Mouse (Mus musculus): Measurements from ENCODE around the gene Irf2bp1. TPM values are rescaled to one million over a fixed set of nuclear protein-coding genes. Genes with fewer than 3 reads are reported as not detected.

The Irf2bp1 gene
- polyA plus RNA-seq, 1 experiment from 2014 or later, result 27.9 TPM

GRCm38 (mm10) chr7:19007026-19007977 lies 3.5 kb downstream of the Irf2bp1 start:
- no peak overlapping the region for H3K9ac ChIP-seq (replicated peaks; ENCODE audit: low read length)
- no peaks in the 10 kb centered on the region for H3K27me3 ChIP-seq (ENCODE audit: control insufficient read depth, insufficient read depth, low read length)
- DNase-seq (ENCODE audit: low spot score) (no peak), ATAC-seq (replicated peaks; ENCODE audit: insufficient number of reproducible peaks, low FRiP score, low TSS enrichment, low read depth) (no peak)
- H3K9me3 ChIP-seq (replicated peaks; ENCODE audit: control insufficient read depth, low read length), result no peaks in the 10 kb centered on the region
- no peak overlapping the region for H3K4me3 ChIP-seq (ENCODE audit: low read depth, low read length)
- H3K4me1 ChIP-seq (ENCODE audit: control insufficient read depth, insufficient read depth, low read length), result peaks cover 17% of the 10 kb centered on the region
- 85% methylated on average over 13 of the region's 13 CpGs for WGBS
- no peak overlapping the region for H3K4me2 ChIP-seq (ENCODE audit: low read depth, low read length)
- no peak overlapping the region for H3K27ac ChIP-seq (replicated peaks; ENCODE audit: low read depth, low read length)
- H3K36me3 ChIP-seq (replicated peaks; ENCODE audit: control insufficient read depth, insufficient read depth, low read depth, low read length), result peaks cover 7% of the 10 kb centered on the region

- Histone ChIP-seq H3K4me2 (ENCODE audit: low read depth, low read length) (no peak overlapping the region), H3K27ac (replicated peaks; ENCODE audit: low read depth, low read length) (no peak overlapping the region), H3K27me3 (ENCODE audit: control insufficient read depth, insufficient read depth, low read length) (no peaks in the 10 kb centered on the region), H3K4me1 (ENCODE audit: control insufficient read depth, insufficient read depth, low read length) (peaks cover 10% of the 10 kb centered on the region), H3K36me3 (replicated peaks; ENCODE audit: control insufficient read depth, insufficient read depth, low read depth, low read length) (peaks cover 5% of the 10 kb centered on the region), H3K9me3 (replicated peaks; ENCODE audit: control insufficient read depth, low read length) (no peaks in the 10 kb centered on the region), H3K9ac (replicated peaks; ENCODE audit: low read length) (no peak overlapping the region), H3K4me3 (ENCODE audit: low read depth, low read length) (no peak overlapping the region)
- ATAC-seq (replicated peaks; ENCODE audit: insufficient number of reproducible peaks, low FRiP score, low TSS enrichment, low read depth) (no peak), DNase-seq (ENCODE audit: low spot score) (no peak)
- 85% methylated on average over 7 of the region's 7 CpGs for WGBS
Measured at GRCm38 (mm10) chr7:19010581-19010980, 6.7 kb downstream of the Irf2bp1 start.

GRCm38 (mm10) chr7:19012025-19012621 lies 8.3 kb downstream of the Irf2bp1 start:
- 3% methylated on average over 31 of the region's 31 CpGs for WGBS
- no peak for DNase-seq (ENCODE audit: low spot score)
- no peak overlapping the region for H3K27ac ChIP-seq (replicated peaks; ENCODE audit: low read depth, low read length)

GRCm38 (mm10) chr7:19012882-19013281 lies 9.0 kb downstream of the Irf2bp1 start:
- no peaks in the 10 kb centered on the region for H3K9me3 ChIP-seq (replicated peaks; ENCODE audit: control insufficient read depth, low read length)
- H3K4me3 ChIP-seq (ENCODE audit: low read depth, low read length), result no peak overlapping the region
- no peak overlapping the region for H3K9ac ChIP-seq (replicated peaks; ENCODE audit: low read length)
- no peaks in the 10 kb centered on the region; the same call in 1 of the 2 replicates for H3K36me3 ChIP-seq (replicated peaks; ENCODE audit: control insufficient read depth, insufficient read depth, low read depth, low read length)
- H3K27me3 ChIP-seq (ENCODE audit: control insufficient read depth, insufficient read depth, low read length), result no peaks in the 10 kb centered on the region
- H3K4me2 ChIP-seq (ENCODE audit: low read depth, low read length), result no peak overlapping the region
- DNase-seq (ENCODE audit: low spot score), result no peak
- 38% methylated on average over 2 of the region's 2 CpGs for WGBS
- ATAC-seq (replicated peaks; ENCODE audit: insufficient number of reproducible peaks, low FRiP score, low TSS enrichment, low read depth), result no peak
- peaks cover 3% of the 10 kb centered on the region; the same call in 1 of the 2 replicates for H3K4me1 ChIP-seq (ENCODE audit: control insufficient read depth, insufficient read depth, low read length)
- H3K27ac ChIP-seq (replicated peaks; ENCODE audit: low read depth, low read length), result no peak overlapping the region

More at GRCm38 (mm10) chr7:19012025-19012621, 8.3 kb downstream of the Irf2bp1 start:
- Histone ChIP-seq H3K9me3 (replicated peaks; ENCODE audit: control insufficient read depth, low read length) (no peaks in the 10 kb centered on the region), H3K4me2 (ENCODE audit: low read depth, low read length) (peak overlapping the region; percentile 78), H3K9ac (replicated peaks; ENCODE audit: low read length) (peak overlapping the region; percentile 72), H3K27me3 (ENCODE audit: control insufficient read depth, insufficient read depth, low read length) (no peaks in the 10 kb centered on the region), H3K4me3 (ENCODE audit: low read depth, low read length) (peak overlapping the region; percentile 22), H3K4me1 (ENCODE audit: control insufficient read depth, insufficient read depth, low read length) (peaks cover 3% of the 10 kb centered on the region; the same call in 1 of the 2 replicates), H3K36me3 (replicated peaks; ENCODE audit: control insufficient read depth, insufficient read depth, low read depth, low read length) (no peaks in the 10 kb centered on the region; the same call in 1 of the 2 replicates)
- ATAC-seq (replicated peaks; ENCODE audit: insufficient number of reproducible peaks, low FRiP score, low TSS enrichment, low read depth), result no peak

GRCm38 (mm10) chr7:19014452-19014851 lies 10.6 kb downstream of the Irf2bp1 start:
- no peak overlapping the region for H3K4me2 ChIP-seq (ENCODE audit: low read depth, low read length)
- H3K36me3 ChIP-seq (replicated peaks; ENCODE audit: control insufficient read depth, insufficient read depth, low read depth, low read length), result no peaks in the 10 kb centered on the region
- no peak overlapping the region for H3K9ac ChIP-seq (replicated peaks; ENCODE audit: low read length)
- H3K4me3 ChIP-seq (ENCODE audit: low read depth, low read length), result no peak overlapping the region
- 64% methylated on average over 15 of the region's 15 CpGs for WGBS
- H3K4me1 ChIP-seq (ENCODE audit: control insufficient read depth, insufficient read depth, low read length), result peaks cover 3% of the 10 kb centered on the region; the same call in 1 of the 2 replicates
- no peaks in the 10 kb centered on the region for H3K9me3 ChIP-seq (replicated peaks; ENCODE audit: control insufficient read depth, low read length)
- H3K27ac ChIP-seq (replicated peaks; ENCODE audit: low read depth, low read length), result no peak overlapping the region
- ATAC-seq (replicated peaks; ENCODE audit: insufficient number of reproducible peaks, low FRiP score, low TSS enrichment, low read depth) (no peak), DNase-seq (ENCODE audit: low spot score) (no peak)
- H3K27me3 ChIP-seq (ENCODE audit: control insufficient read depth, insufficient read depth, low read length), result no peaks in the 10 kb centered on the region

GRCm38 (mm10) chr7:19016042-19016441 lies 12.2 kb downstream of the Irf2bp1 start:
- H3K9ac ChIP-seq (replicated peaks; ENCODE audit: low read length), result no peak overlapping the region
- DNase-seq (ENCODE audit: low spot score), result no peak
- H3K9me3 ChIP-seq (replicated peaks; ENCODE audit: control insufficient read depth, low read length), result no peaks in the 10 kb centered on the region
- H3K36me3 ChIP-seq (replicated peaks; ENCODE audit: control insufficient read depth, insufficient read depth, low read depth, low read length), result no peaks in the 10 kb centered on the region
- no peak for ATAC-seq (replicated peaks; ENCODE audit: insufficient number of reproducible peaks, low FRiP score, low TSS enrichment, low read depth)
- H3K27me3 ChIP-seq (ENCODE audit: control insufficient read depth, insufficient read depth, low read length), result peaks cover 4% of the 10 kb centered on the region; the same call in 1 of the 2 replicates
- H3K4me2 ChIP-seq (ENCODE audit: low read depth, low read length), result no peak overlapping the region
- no peak overlapping the region for H3K4me3 ChIP-seq (ENCODE audit: low read depth, low read length)
- H3K27ac ChIP-seq (replicated peaks; ENCODE audit: low read depth, low read length), result no peak overlapping the region
- H3K4me1 ChIP-seq (ENCODE audit: control insufficient read depth, insufficient read depth, low read length), result peaks cover 3% of the 10 kb centered on the region; the same call in 1 of the 2 replicates
- 82% methylated on average over 4 of the region's 4 CpGs for WGBS

GRCm38 (mm10) chr7:19017909-19018308 lies 14.1 kb downstream of the Irf2bp1 start:
- no peak for DNase-seq (ENCODE audit: low spot score)
- Histone ChIP-seq H3K4me2 (ENCODE audit: low read depth, low read length) (no peak overlapping the region), H3K4me1 (ENCODE audit: control insufficient read depth, insufficient read depth, low read length) (no peaks in the 10 kb centered on the region), H3K27me3 (ENCODE audit: control insufficient read depth, insufficient read depth, low read length) (peaks cover 19% of the 10 kb centered on the region), H3K9me3 (replicated peaks; ENCODE audit: control insufficient read depth, low read length) (no peaks in the 10 kb centered on the region), H3K27ac (replicated peaks; ENCODE audit: low read depth, low read length) (no peak overlapping the region), H3K4me3 (ENCODE audit: low read depth, low read length) (no peak overlapping the region), H3K9ac (replicated peaks; ENCODE audit: low read length) (no peak overlapping the region), H3K36me3 (replicated peaks; ENCODE audit: control insufficient read depth, insufficient read depth, low read depth, low read length) (no peaks in the 10 kb centered on the region)
- WGBS, result 86% methylated on average over 7 of the region's 7 CpGs
- no peak for ATAC-seq (replicated peaks; ENCODE audit: insufficient number of reproducible peaks, low FRiP score, low TSS enrichment, low read depth)

- H3K4me1 ChIP-seq (ENCODE audit: control insufficient read depth, insufficient read depth, low read length), result no peaks in the 10 kb centered on the region; the same call in 1 of the 2 replicates
- ATAC-seq (replicated peaks; ENCODE audit: insufficient number of reproducible peaks, low FRiP score, low TSS enrichment, low read depth) (no peak), DNase-seq (ENCODE audit: low spot score) (no peak)
- H3K4me3 ChIP-seq (ENCODE audit: low read depth, low read length), result no peak overlapping the region
- H3K27ac ChIP-seq (replicated peaks; ENCODE audit: low read depth, low read length), result no peak overlapping the region
- H3K36me3 ChIP-seq (replicated peaks; ENCODE audit: control insufficient read depth, insufficient read depth, low read depth, low read length), result no peaks in the 10 kb centered on the region
- H3K9me3 ChIP-seq (replicated peaks; ENCODE audit: control insufficient read depth, low read length), result no peaks in the 10 kb centered on the region
- peaks cover 29% of the 10 kb centered on the region for H3K27me3 ChIP-seq (ENCODE audit: control insufficient read depth, insufficient read depth, low read length)
- no peak overlapping the region for H3K4me2 ChIP-seq (ENCODE audit: low read depth, low read length)
- H3K9ac ChIP-seq (replicated peaks; ENCODE audit: low read length), result no peak overlapping the region
- WGBS, result 20% methylated on average over 8 of the region's 8 CpGs
Measured at GRCm38 (mm10) chr7:19021048-19021447, 17.2 kb downstream of the Irf2bp1 start.

Data from embryonic facial prominence, embryonic 11.5 days (tissue).